Mouse (Mus musculus) forebrain, embryonic 12.5 days (tissue): Measurements from ENCODE around the gene Atxn7l1. TPM values are rescaled to one million over a fixed set of nuclear protein-coding genes. Genes with fewer than 3 reads are reported as not detected.

Source experiments
- ATAC-seq: fragments of 200-750 bp; cut with Nextera tagmentation; 2 replicates; pipeline ENCODE4 v1.8.0; 2017; ENCODE audit warnings: moderate TSS enrichment; ENCODE audit not compliant: low FRiP score
- H3K27ac ChIP-seq: fragments of 300-500 bp; sonication (generic); 2 replicates; pipeline ENCODE4 v1.5.1; 2016; ENCODE audit warnings: mild to moderate bottlenecking
- H3K27me3 ChIP-seq: fragments of 300-500 bp; sonication (generic); 2 replicates; pipeline ENCODE4 v1.6.1; 2016; ENCODE audit warnings: mild to moderate bottlenecking
- H3K36me3 ChIP-seq: fragments of 300-500 bp; sonication (generic); replicated peaks from 2 replicates; pipeline ENCODE4 v1.6.1; 2016; ENCODE audit warnings: mild to moderate bottlenecking
- H3K4me1 ChIP-seq: fragments of 300-500 bp; sonication (generic); 2 replicates; pipeline ENCODE4 v1.6.1; 2016
- H3K4me2 ChIP-seq: fragments of 300-500 bp; sonication (generic); 2 replicates; pipeline ENCODE4 v1.6.1; 2016; ENCODE audit warnings: mild to moderate bottlenecking, moderate library complexity
- H3K4me3 ChIP-seq: fragments of 300-500 bp; sonication (generic); replicated peaks from 2 replicates; pipeline ENCODE4 v1.5.1; 2016; ENCODE audit warnings: mild to moderate bottlenecking
- H3K9ac ChIP-seq: fragments of 300-500 bp; sonication (generic); 2 replicates; pipeline ENCODE4 v1.6.1; 2016; ENCODE audit warnings: mild to moderate bottlenecking
- H3K9me3 ChIP-seq: fragments of 300-500 bp; sonication (generic); 2 replicates; pipeline ENCODE4 v1.6.1; 2016
- WGBS: fragments of 180-500 bp; shearing (Covaris S2); methylation state at CpG from one replicate; pipeline ENCODE4 v1.1.7; 2016; 5-methylcytosine and 5-hydroxymethylcytosine counted together
- polyA plus RNA-seq: library from polyadenylated mRNA; unstranded; fragments of >200 nt; fragmentation: Nextera tagmentation; extraction: Ambion mirVana; gene quantifications from 2 replicates; pipeline ENCODE4 v1.2.1, GENCODE M21; 2016

Gene Atxn7l1
- polyA plus RNA-seq, 1 experiment from 2014 or later = 12.8 TPM

- ATAC-seq = no peak
- peaks cover 17% of the 10 kb centered on the region for H3K4me1 ChIP-seq
- no peak overlapping the region for H3K4me3 ChIP-seq
- 36% methylated on average over 7 of the region's 7 CpGs for WGBS
- H3K9ac ChIP-seq = no peak overlapping the region
- no peak overlapping the region for H3K27ac ChIP-seq
- no peaks in the 10 kb centered on the region for H3K9me3 ChIP-seq
- no peak overlapping the region for H3K4me2 ChIP-seq
- no peaks in the 10 kb centered on the region for H3K36me3 ChIP-seq
- no peaks in the 10 kb centered on the region for H3K27me3 ChIP-seq
Observed at GRCm38 (mm10) chr12:33128702-33129101, 18.8 kb upstream of the Atxn7l1 start.

DNA sequence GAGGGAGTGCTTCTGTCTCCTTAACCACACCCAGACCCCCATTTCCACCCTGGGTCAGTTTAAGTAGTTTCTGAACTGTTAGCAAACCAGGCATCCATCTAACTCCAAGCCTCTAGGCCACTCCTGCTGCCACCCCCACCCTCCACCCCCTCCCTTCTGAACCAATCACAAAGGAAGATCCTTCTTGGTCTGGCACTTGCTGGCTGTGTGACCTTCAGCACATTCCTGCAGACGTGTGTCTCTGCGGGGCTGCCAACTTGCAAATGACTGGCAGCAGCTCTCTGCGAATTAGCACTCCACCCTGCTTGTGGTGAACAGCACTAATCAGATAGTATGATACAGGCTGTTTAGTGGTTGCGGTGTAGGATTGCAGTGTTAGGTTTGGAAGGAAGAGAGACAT is 18.1 kb upstream of the Atxn7l1 start:
- Histone ChIP-seq H3K4me3 (no peak overlapping the region), H3K4me1 (peaks cover 17% of the 10 kb centered on the region), H3K27me3 (no peaks in the 10 kb centered on the region), H3K9me3 (no peaks in the 10 kb centered on the region), H3K36me3 (no peaks in the 10 kb centered on the region), H3K4me2 (no peak overlapping the region), H3K9ac (no peak overlapping the region), H3K27ac (no peak overlapping the region)
- ATAC-seq = no peak
- WGBS = 22% methylated on average over 4 of the region's 4 CpGs

DNA sequence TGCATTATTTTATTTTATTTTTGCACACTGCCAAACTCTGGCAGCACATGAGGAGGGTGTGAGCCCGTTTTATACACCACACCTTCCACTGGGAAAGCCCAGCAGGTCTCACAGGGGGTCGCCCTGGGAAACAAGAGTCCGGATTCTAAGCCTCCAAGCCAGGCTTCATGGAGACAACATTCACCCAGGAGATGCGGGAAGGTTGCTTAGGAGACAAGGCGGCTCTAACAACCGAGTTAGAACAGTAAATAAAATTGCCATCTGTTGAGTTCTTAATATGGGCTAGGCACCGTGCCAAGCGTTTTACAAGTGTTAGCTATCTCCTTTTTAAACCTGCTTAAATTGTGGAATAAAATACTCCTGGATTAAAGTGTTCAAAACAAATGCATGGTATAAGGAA is 17.1 kb upstream of the Atxn7l1 start:
- no peak for ATAC-seq
- Histone ChIP-seq H3K4me3 (no peak overlapping the region), H3K9me3 (no peaks in the 10 kb centered on the region), H3K27ac (no peak overlapping the region), H3K4me1 (peaks cover 17% of the 10 kb centered on the region), H3K9ac (no peak overlapping the region; the same call in 1 of the 2 replicates), H3K27me3 (no peaks in the 10 kb centered on the region), H3K36me3 (no peaks in the 10 kb centered on the region), H3K4me2 (no peak overlapping the region)
- 43% methylated on average over 8 of the region's 8 CpGs for WGBS

DNA sequence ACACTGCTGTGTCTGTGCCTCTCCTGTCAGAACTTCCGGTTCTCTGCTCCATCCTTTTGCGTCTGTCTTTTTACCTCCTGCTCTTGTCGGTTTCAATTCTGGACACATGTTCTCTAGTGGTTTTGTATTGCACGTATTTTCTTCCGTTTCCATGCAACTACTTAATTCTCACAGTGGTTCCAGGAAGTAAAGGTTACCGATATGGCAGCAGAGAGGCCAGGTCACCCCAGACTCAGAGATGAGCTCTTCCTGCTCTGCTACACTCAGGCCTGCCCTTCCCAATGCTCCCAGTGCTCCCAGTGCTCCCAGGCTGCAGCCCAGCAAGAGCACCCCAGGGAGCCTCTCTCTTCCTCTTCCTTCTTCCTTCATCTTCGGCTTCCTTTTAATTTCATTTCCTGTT is 15.7 kb upstream of the Atxn7l1 start:
- Histone ChIP-seq H3K27me3 (no peaks in the 10 kb centered on the region), H3K4me2 (no peak overlapping the region), H3K9me3 (no peaks in the 10 kb centered on the region), H3K4me1 (peaks cover 17% of the 10 kb centered on the region), H3K4me3 (no peak overlapping the region), H3K9ac (no peak overlapping the region), H3K36me3 (no peaks in the 10 kb centered on the region), H3K27ac (no peak overlapping the region)
- 81% methylated on average over 7 of the region's 7 CpGs for WGBS
- no peak for ATAC-seq

DNA sequence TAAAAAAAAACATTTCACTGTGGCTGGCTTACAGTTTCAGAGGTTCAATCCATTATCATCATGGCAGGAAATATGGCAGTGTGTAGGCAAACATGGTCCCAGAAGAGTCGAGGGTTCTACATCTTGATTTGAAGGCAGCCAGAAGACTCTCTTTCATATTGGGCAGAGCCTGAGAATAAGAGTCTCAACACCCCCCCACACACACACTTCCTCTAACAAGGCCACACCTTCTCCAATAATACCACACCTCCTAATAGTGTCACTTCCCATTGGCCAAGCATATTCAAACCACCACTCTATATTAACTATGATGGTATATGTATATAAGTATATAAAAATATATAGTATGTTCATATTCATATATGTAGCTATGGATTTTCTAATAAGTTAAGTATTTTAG is 9.6 kb upstream of the Atxn7l1 start:
- Histone ChIP-seq H3K27me3 (0 out of 2 replicates have a peak, but pooled peaks cover 3% of the 10 kb centered on the region), H3K27ac (no peak overlapping the region), H3K4me3 (no peak overlapping the region), H3K36me3 (no peaks in the 10 kb centered on the region), H3K9me3 (no peaks in the 10 kb centered on the region), H3K4me1 (no peaks in the 10 kb centered on the region), H3K4me2 (no peak overlapping the region), H3K9ac (no peak overlapping the region)
- WGBS = 79% methylated on average over 1 of the region's 1 CpGs
- ATAC-seq = no peak

DNA sequence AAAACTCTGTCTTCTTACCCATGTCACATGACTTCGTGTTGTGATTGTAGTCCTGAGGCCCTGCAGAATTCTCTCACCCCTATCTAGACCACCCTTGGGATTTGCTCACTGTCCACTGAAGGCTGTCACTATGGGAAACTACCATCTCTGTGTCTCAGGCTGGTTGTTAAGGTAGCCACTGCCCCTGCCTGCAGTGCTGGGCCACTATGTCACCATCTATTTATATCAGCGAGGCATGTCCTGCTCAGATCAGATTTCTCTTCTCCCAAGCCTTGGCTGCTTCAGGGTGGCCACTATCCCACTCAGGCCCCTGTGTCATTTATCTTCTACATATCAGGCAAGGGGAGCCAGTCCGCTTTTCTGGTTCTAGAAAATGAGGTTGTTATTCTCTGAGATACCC is 8.4 kb upstream of the Atxn7l1 start:
- Histone ChIP-seq H3K27ac (no peak overlapping the region), H3K4me1 (no peaks in the 10 kb centered on the region), H3K36me3 (no peaks in the 10 kb centered on the region), H3K9me3 (no peaks in the 10 kb centered on the region), H3K27me3 (0 out of 2 replicates have a peak, but pooled peaks cover 3% of the 10 kb centered on the region), H3K4me3 (no peak overlapping the region), H3K9ac (no peak overlapping the region), H3K4me2 (no peak overlapping the region)
- 90% methylated on average over 3 of the region's 3 CpGs for WGBS
- no peak for ATAC-seq

DNA sequence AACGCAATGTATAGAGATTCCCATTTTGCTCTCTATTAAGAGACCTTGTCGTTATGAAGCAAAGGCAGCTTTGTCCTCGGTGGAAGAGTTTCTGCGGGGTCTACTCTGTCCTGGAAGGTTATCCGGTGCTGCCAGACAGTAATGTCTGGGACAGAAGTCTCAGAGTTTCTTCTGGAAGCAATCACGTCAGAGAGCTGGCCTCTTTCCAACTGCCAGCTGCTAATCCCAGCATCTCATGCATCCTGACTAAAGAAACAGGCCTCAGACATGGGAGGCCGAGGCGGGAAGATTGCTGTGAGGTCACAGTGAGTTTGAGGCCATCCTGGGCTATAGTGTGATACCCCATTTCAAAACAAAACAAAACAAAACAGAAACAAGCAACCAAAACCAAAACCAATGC is 3.0 kb upstream of the Atxn7l1 start:
- no peak for ATAC-seq
- Histone ChIP-seq H3K4me2 (no peak overlapping the region), H3K9me3 (no peaks in the 10 kb centered on the region), H3K36me3 (no peaks in the 10 kb centered on the region), H3K4me1 (peaks cover 21% of the 10 kb centered on the region), H3K27ac (no peak overlapping the region), H3K4me3 (no peak overlapping the region), H3K27me3 (peaks cover 23% of the 10 kb centered on the region), H3K9ac (no peak overlapping the region)
- 73% methylated on average over 8 of the region's 8 CpGs for WGBS

DNA sequence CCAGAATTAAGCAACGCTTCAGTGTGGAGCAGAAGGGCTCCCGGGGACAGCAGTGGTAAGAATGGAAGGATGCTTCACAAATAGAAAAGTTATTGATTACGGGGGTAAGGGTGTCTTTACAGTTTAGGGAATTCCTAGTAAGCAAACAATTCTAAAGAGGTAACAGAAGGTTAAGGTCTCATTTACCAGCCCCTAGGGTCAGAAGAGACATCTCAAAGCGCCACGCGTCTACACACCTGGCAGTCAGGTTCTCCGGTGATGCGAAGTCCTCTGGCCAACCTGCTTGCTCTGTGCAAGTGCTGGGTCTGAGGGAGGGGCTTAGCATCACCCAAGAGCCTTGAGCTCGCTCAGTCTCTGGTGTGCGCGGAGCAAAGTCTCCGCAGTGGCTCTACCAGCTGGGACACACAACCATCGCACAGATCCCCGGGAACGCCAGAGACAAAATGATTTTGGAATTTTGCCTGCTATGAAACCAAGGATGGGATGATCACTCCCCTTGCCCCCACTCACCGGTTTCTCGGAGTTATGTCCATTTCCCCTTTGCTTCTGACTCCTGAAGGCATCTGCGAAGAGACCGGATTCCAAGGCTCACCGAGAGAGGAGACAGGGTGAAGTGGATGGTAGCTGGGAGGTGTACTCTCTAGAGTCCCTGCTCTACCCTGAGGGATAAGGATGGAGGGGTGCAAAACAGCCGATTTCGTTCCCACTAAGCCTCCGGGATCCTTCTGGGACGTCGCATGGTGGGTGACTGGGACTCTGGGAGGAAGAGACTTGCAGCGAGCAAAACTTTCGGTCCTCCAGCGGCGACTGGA is 665 bp upstream of the Atxn7l1 start:
- peak; percentile 70 for ATAC-seq
- peaks cover 21% of the 10 kb centered on the region for H3K4me1 ChIP-seq
- H3K27ac ChIP-seq = no peak overlapping the region
- H3K36me3 ChIP-seq = no peaks in the 10 kb centered on the region
- 5% methylated on average over 29 of the region's 29 CpGs for WGBS
- peak overlapping the region; percentile 59 for H3K9ac ChIP-seq
- H3K4me3 ChIP-seq = peak overlapping the region; percentile 67
- no peaks in the 10 kb centered on the region for H3K9me3 ChIP-seq
- H3K27me3 ChIP-seq = peaks cover 20% of the 10 kb centered on the region
- H3K4me2 ChIP-seq = peak overlapping the region; percentile 83

- no peak overlapping the region for H3K4me3 ChIP-seq
- no peaks in the 10 kb centered on the region for H3K36me3 ChIP-seq
- H3K9me3 ChIP-seq = no peaks in the 10 kb centered on the region
- peaks cover 21% of the 10 kb centered on the region for H3K4me1 ChIP-seq
- H3K27me3 ChIP-seq = peaks cover 20% of the 10 kb centered on the region
- H3K27ac ChIP-seq = no peak overlapping the region
- no peak overlapping the region for H3K9ac ChIP-seq
- no peak overlapping the region for H3K4me2 ChIP-seq
- ATAC-seq = no peak
- 92% methylated on average over 16 of the region's 16 CpGs for WGBS
Observed at GRCm38 (mm10) chr12:33149544-33150190, 2.2 kb downstream of the Atxn7l1 start.

DNA sequence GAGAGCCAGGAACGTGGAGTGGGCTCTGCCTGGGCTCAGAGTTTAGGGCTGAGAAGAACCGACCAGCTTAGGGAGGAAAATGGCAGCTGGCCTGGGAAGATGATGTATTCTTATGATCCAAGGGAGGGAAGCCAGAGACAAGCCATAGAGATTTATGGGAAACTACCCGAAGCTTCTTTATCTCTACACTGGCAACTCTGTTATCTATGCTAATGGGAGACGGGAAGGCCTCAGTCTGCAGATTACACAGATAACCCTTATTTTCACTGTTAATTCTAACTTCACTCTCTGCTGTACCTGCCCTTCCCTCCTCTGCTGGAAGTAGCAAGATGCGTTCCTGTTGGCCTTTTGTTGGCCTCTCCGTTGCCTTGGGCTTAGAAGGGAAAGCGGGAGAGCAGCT is 5.6 kb downstream of the Atxn7l1 start:
- H3K9ac ChIP-seq = no peak overlapping the region
- no peaks in the 10 kb centered on the region for H3K36me3 ChIP-seq
- WGBS = 84% methylated on average over 7 of the region's 7 CpGs
- H3K27me3 ChIP-seq = no peaks in the 10 kb centered on the region
- no peaks in the 10 kb centered on the region for H3K9me3 ChIP-seq
- no peak overlapping the region for H3K27ac ChIP-seq
- ATAC-seq = no peak
- H3K4me2 ChIP-seq = no peak overlapping the region
- H3K4me1 ChIP-seq = peaks cover 16% of the 10 kb centered on the region
- H3K4me3 ChIP-seq = no peak overlapping the region

DNA sequence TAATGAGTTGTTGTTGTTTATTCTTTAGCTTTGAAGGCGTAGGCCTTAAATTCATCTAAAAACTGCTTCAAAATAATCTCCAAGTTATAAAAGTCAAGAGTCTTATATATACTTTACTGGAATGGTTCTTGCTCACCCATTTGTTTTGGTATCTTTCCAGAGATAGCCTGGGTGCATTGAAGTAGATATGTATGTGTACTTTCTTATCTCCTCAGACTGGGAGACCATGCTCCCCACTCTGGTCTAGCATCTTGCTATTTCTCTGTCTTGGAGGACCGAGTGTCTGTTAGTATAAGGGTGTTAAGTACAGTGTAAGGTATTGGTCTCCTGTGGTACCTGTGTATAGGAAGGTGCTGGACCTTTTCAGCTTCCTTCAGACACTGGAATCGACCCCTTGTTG is 6.4 kb downstream of the Atxn7l1 start:
- H3K4me1 ChIP-seq = peaks cover 9% of the 10 kb centered on the region
- WGBS = 92% methylated on average over 3 of the region's 3 CpGs
- no peaks in the 10 kb centered on the region for H3K9me3 ChIP-seq
- no peaks in the 10 kb centered on the region for H3K27me3 ChIP-seq
- H3K4me2 ChIP-seq = no peak overlapping the region
- no peak overlapping the region for H3K4me3 ChIP-seq
- H3K27ac ChIP-seq = no peak overlapping the region
- H3K9ac ChIP-seq = no peak overlapping the region
- no peak for ATAC-seq
- H3K36me3 ChIP-seq = no peaks in the 10 kb centered on the region

GRCm38 (mm10) chr12:33154732-33155131 is 7.2 kb downstream of the Atxn7l1 start:
- Histone ChIP-seq H3K36me3 (no peaks in the 10 kb centered on the region), H3K9me3 (no peaks in the 10 kb centered on the region), H3K4me2 (no peak overlapping the region), H3K9ac (no peak overlapping the region), H3K4me3 (no peak overlapping the region), H3K27me3 (no peaks in the 10 kb centered on the region), H3K4me1 (peaks cover 4% of the 10 kb centered on the region; the same call in 1 of the 2 replicates), H3K27ac (no peak overlapping the region)
- ATAC-seq = no peak
- 94% methylated on average over 3 of the region's 3 CpGs for WGBS
